Mouse (Mus musculus) liver, adult 2 months (tissue): Measurements from ENCODE around the gene Rrbp1. TPM values are rescaled to one million over a fixed set of nuclear protein-coding genes. Genes with fewer than 3 reads are reported as not detected.

Source experiments
- DNase-seq: peaks from one replicate; pipeline ENCODE4 v3.0.0-alpha.2; 2011; ENCODE audit warnings: low read depth, low spot score; ENCODE audit errors: extremely low read depth
- H3K27ac ChIP-seq: fragments of 200-500 bp; replicated peaks from 2 replicates; pipeline ENCODE4 v1.5.1; 2012; ENCODE audit warnings: low read depth, mild to moderate bottlenecking, control low read depth, inconsistent platforms, low read length; ENCODE audit not compliant: insufficient read depth
- H3K27me3 ChIP-seq: fragments of 200-500 bp; 2 replicates; pipeline ENCODE4 v1.6.1; 2012; ENCODE audit warnings: mild to moderate bottlenecking, moderate library complexity, low read length, inconsistent platforms; ENCODE audit not compliant: control insufficient read depth, insufficient read depth
- H3K36me3 ChIP-seq: fragments of 200-500 bp; 2 replicates; pipeline ENCODE4 v1.6.1; 2012; ENCODE audit warnings: low read length, inconsistent platforms; ENCODE audit not compliant: control insufficient read depth, insufficient read depth
- H3K4me1 ChIP-seq: fragments of 200-500 bp; 2 replicates; pipeline ENCODE4 v1.6.1; 2011; ENCODE audit warnings: low read length; ENCODE audit not compliant: control insufficient read depth, insufficient read depth
- H3K4me3 ChIP-seq: fragments of 200-500 bp; 2 replicates; pipeline ENCODE4 v1.5.1; 2011; ENCODE audit warnings: low read depth, mild to moderate bottlenecking, control low read depth, low read length, moderate library complexity; ENCODE audit not compliant: insufficient read depth
- H3K79me2 ChIP-seq: fragments of 200-500 bp; 2 replicates; pipeline ENCODE4 v1.6.1; 2012; ENCODE audit warnings: inconsistent platforms, mild to moderate bottlenecking, low read length, moderate library complexity; ENCODE audit not compliant: control insufficient read depth, insufficient read depth
- H3K9ac ChIP-seq: fragments of 200-500 bp; 2 replicates; pipeline ENCODE4 v1.6.1; 2012; ENCODE audit warnings: low read depth, mild to moderate bottlenecking, control low read depth, inconsistent platforms, low read length
- CTCF ChIP-seq: fragments of 200-500 bp; IDR thresholded peaks from 2 replicates; pipeline ENCODE4 v1.5.1; 2011; ENCODE audit warnings: low read depth, low read length, control low read depth
- POLR2A ChIP-seq: fragments of 200-500 bp; IDR thresholded peaks from 2 replicates; pipeline ENCODE4 v1.6.1; 2011; ENCODE audit warnings: low read length, control low read depth; ENCODE audit not compliant: insufficient read depth; ENCODE audit errors: extremely low read depth
- WGBS: fragments of 180-500 bp; shearing (Covaris S2); methylation state at CpG from one replicate; pipeline ENCODE4 v1.1.7; 2018; 5-methylcytosine and 5-hydroxymethylcytosine counted together
- polyA plus RNA-seq: library from polyadenylated mRNA; depleted of rRNA; stranded (reverse); fragments of >200 nt; gene quantifications from 2 replicates; pipeline ENCODE4 v1.2.3, GENCODE M21; 2012
- total RNA-seq: library from RNA; depleted of rRNA; stranded (reverse); fragments of >200 nt; gene quantifications from 2 replicates; pipeline ENCODE4 v1.2.3, GENCODE M21; 2014

The Rrbp1 gene
- total and polyA plus RNA-seq, 2 experiments = 109 to 141 TPM

DNA sequence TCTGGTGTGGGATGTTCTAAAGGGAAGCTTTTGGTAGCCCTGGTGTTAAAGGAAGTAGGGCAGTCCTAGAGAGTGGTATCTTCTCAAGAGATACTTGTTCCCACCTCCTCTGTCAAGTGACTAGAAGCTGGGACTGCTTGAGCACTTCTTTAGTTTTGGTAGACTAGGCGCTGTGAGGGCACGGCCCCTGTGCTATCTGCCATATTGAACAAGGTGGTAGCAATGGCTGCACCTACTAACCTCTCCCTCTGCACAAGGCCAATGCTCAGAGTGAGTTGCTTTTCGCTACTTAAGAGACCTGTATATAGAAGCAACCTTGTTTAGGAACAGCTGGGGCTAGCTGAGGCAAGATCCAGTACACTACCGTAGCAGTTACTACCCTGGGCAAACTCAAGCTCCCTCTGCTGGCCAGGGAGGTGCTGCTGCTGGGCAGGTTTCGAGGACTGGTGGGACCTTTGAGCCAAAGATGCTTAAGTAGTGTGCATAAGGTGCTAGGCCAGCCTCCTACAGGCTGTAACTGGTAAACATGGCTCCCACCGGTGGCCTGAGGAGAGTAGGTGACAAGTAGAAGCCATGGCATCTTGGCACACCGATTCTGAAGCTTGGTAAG lies 65.5 kb downstream of the Rrbp1 start:
- TF ChIP-seq CTCF (peak; percentile 86), POLR2A (no peak)
- H3K9ac ChIP-seq = no peak overlapping the region
- H3K36me3 ChIP-seq = peaks cover 53% of the 10 kb centered on the region
- H3K4me3 ChIP-seq = no peak overlapping the region
- WGBS = 66% methylated on average over 7 of the region's 7 CpGs
- H3K4me1 ChIP-seq = no peaks in the 10 kb centered on the region
- H3K79me2 ChIP-seq = no peaks in the 10 kb centered on the region
- no peaks in the 10 kb centered on the region for H3K27me3 ChIP-seq
- DNase-seq = peak; percentile 56
- no peak overlapping the region for H3K27ac ChIP-seq

DNA sequence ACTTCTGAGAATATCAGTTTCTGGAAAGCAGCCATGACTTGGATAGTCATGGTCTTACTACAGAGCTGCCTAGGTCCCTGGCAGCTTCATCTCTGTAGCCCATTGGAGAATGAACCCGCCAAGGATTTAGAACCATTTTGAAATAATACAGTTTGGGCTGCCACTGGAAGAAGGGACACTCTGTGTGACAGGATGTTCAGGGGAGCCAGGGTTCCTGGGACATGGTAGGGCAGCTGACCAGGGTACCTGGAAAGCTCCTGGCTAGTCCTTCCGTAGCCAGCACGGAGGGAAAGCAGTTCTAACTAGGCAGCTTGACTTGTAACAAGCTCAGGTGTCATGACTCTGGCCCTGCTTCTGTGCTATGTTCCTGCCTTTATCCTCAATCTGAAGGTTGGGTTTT lies 66.3 kb downstream of the Rrbp1 start:
- no peaks in the 10 kb centered on the region for H3K27me3 ChIP-seq
- peaks cover 49% of the 10 kb centered on the region for H3K36me3 ChIP-seq
- no peak for DNase-seq
- H3K9ac ChIP-seq = no peak overlapping the region
- no peak overlapping the region for H3K27ac ChIP-seq
- H3K79me2 ChIP-seq = no peaks in the 10 kb centered on the region
- H3K4me1 ChIP-seq = no peaks in the 10 kb centered on the region
- TF ChIP-seq CTCF (no peak), POLR2A (no peak)
- H3K4me3 ChIP-seq = no peak overlapping the region
- 86% methylated on average over 3 of the region's 3 CpGs for WGBS

DNA sequence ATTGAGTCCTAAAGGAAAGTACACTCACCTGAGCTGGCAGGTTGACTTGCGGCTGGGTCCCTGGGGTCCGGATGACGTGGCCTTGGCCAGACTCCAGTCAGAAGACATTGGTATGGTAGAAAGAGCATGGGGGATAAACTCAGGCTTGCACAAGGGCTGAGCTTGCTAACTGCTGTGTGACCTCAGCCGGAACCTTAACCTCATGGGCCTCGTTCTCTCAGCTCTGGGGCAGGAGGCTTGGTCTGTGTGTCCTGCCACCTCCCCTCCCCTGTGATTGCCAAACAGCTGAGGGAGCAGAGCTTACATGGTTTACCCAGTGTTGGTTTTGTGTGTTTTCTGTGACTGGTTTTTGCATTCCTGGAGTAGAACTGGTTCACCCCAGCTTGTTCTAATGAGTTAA lies 70.7 kb downstream of the Rrbp1 start:
- Histone ChIP-seq H3K36me3 (peaks cover 21% of the 10 kb centered on the region), H3K27me3 (no peaks in the 10 kb centered on the region), H3K27ac (no peak overlapping the region), H3K9ac (no peak overlapping the region), H3K79me2 (peaks cover 9% of the 10 kb centered on the region; the same call in 1 of the 2 replicates), H3K4me3 (no peak overlapping the region), H3K4me1 (no peaks in the 10 kb centered on the region)
- peak; percentile 61 for DNase-seq
- WGBS = 48% methylated on average over 5 of the region's 5 CpGs
- no peak for TF ChIP-seq CTCF
- no peak for TF ChIP-seq POLR2A

DNA sequence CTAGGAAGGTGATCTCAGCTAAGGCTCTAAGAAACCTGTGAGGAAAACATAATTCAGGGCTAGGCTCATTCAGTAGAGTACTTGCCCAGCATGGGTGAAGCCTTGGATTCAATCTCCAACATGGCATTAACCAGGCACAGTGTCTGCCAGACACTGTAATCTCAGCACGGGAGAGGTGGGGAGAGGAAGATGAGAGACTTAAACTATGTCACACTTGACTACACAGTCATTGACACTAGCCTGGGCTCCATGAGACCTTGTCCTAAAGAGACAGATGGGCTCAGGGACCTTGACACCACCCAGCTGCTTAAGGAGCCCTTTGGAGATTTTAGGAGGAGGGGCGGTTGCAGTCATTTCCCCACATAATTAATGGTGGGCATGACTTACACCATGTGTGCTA lies 73.2 kb downstream of the Rrbp1 start:
- no peaks in the 10 kb centered on the region; the same call in 1 of the 2 replicates for H3K4me1 ChIP-seq
- no peak overlapping the region for H3K9ac ChIP-seq
- no peaks in the 10 kb centered on the region for H3K27me3 ChIP-seq
- H3K4me3 ChIP-seq = no peak overlapping the region
- H3K36me3 ChIP-seq = peaks cover 16% of the 10 kb centered on the region
- no peak for TF ChIP-seq CTCF
- TF ChIP-seq POLR2A = no peak
- DNase-seq = no peak
- H3K27ac ChIP-seq = no peak overlapping the region
- peaks cover 20% of the 10 kb centered on the region for H3K79me2 ChIP-seq
- 84% methylated on average over 2 of the region's 2 CpGs for WGBS

DNA sequence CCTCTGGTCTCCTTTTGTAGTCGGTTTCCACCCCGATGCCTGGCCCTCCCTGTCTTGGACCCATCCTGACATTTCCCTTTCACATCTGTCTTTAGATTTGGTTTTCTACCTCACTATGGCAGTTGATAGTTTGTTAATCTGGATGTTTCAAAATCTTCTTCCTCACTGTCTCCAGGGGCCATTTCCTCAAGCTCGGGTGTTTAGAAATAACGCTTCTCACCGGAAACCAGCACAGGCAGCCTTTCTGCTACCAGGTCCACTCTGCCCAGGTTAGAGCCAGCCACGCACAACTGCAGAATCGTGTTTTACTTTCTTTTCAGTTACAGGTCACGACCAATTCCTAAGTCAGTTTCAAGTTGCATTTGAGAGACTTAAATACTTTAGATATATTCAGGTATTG lies 76.6 kb downstream of the Rrbp1 start:
- H3K4me1 ChIP-seq = peaks cover 8% of the 10 kb centered on the region
- TF ChIP-seq CTCF (no peak), POLR2A (no peak)
- no peak overlapping the region for H3K27ac ChIP-seq
- no peak overlapping the region for H3K9ac ChIP-seq
- H3K36me3 ChIP-seq = peaks cover 7% of the 10 kb centered on the region
- H3K27me3 ChIP-seq = no peaks in the 10 kb centered on the region
- DNase-seq = no peak
- peaks cover 42% of the 10 kb centered on the region for H3K79me2 ChIP-seq
- whole genome bisulfite sequencing = 94% methylated on average over 8 of the region's 8 CpGs
- H3K4me3 ChIP-seq = no peak overlapping the region

DNA sequence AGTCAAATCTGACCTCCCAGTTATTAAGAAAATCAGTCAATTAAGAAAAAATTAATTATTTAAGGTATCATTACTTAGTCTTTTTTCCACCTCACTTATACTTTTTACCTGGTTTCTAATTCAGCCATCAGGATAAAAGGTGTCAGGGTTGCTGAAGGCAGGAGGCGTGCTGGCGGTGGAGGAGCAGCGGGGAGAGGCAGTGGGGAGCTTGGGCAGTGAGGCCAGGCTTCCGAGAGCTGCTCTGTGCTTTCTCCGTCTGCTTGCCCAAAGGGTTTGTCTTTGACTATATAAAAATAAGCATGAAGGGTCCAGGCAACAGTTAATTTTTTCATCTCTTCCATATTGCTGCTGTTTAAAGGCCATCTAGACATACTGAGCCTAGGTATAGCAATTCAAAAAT lies 77.5 kb downstream of the Rrbp1 start:
- Histone ChIP-seq H3K9ac (no peak overlapping the region), H3K4me1 (peaks cover 10% of the 10 kb centered on the region), H3K27me3 (no peaks in the 10 kb centered on the region), H3K4me3 (no peak overlapping the region), H3K27ac (no peak overlapping the region), H3K79me2 (peaks cover 44% of the 10 kb centered on the region), H3K36me3 (peaks cover 4% of the 10 kb centered on the region)
- no peak for DNase-seq
- WGBS = 97% methylated on average over 5 of the region's 5 CpGs
- TF ChIP-seq POLR2A (no peak), CTCF (no peak)
